In the genomic region with DNA sequence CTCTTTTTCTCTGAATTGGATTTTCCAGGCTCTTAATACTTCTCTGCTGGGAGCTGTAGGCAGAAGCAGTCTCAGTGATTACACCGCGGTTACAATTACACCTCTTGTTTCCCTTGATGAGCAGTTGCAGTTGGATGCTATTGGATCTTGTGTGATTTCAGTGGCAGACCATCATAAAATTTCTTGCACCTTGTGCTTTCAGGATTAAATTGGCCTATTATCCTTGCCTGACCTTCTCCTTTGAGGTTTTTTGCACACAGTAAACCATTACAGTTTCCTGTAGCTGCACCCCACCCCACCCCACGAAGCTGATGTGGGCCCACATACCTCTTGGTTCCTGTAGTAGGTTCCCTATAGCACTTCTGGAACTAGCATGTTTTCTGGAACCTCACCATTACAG, we compare ENCODE assay signal across 8 mouse cellular contexts. TPM values are rescaled to one million over a fixed set of nuclear protein-coding genes. Genes with fewer than 3 reads are reported as not detected.
DNase-seq lines count a peak whose midpoint lies in the region; ATAC-seq and TF ChIP-seq lines count a peak whose summit lies in the region.

No protein-coding gene starts in this region.

- WGBS in thymus, adult 2 months: 5% methylated on average over 3 of the region's 3 CpGs
- WGBS in forebrain, embryonic 13.5 days: 17% methylated on average over 3 of the region's 3 CpGs
- WGBS in intestine, embryonic 14.5 days: 11% methylated on average over 3 of the region's 3 CpGs

- H3K4me1 ChIP-seq in thymus, adult 2 months (replicated peaks; ENCODE audit: control insufficient read depth, insufficient read depth, low read length): peaks cover 5% of the 10 kb centered on the region
- H3K4me1 ChIP-seq in forebrain, embryonic 13.5 days: peaks cover 9% of the 10 kb centered on the region; the same call in 1 of the 2 replicates
- peaks cover 7% of the 10 kb centered on the region for H3K4me1 ChIP-seq in intestine, embryonic 14.5 days (replicated peaks; ENCODE audit: control insufficient read depth, insufficient read depth, low read length)

- no peak for ATAC-seq in forebrain, embryonic 13.5 days
- 0 out of 2 replicates have a peak, but pooled peaks have one; percentile 5 for ATAC-seq in intestine, embryonic 14.5 days (replicated peaks; ENCODE audit: low FRiP score, low TSS enrichment, low read depth)
- ATAC-seq in megakaryocyte progenitor cell, adult 5-6 weeks (replicated peaks; ENCODE audit: poor library complexity): peak; percentile 33

- no peak for TF ChIP-seq POLR2A in thymus, adult 2 months (IDR thresholded peaks at IDR 0.05; ENCODE audit: control insufficient read depth, extremely low read depth, insufficient read depth, low read length, poor library complexity)

- H3K27ac ChIP-seq in thymus, adult 2 months (ENCODE audit: control insufficient read depth, insufficient read depth, low read length): no peak overlapping the region
- H3K27ac ChIP-seq in forebrain, embryonic 13.5 days: no peak overlapping the region
- no peak overlapping the region for H3K27ac ChIP-seq in intestine, embryonic 14.5 days (ENCODE audit: low read depth)

- no peak for TF ChIP-seq CTCF in thymus, adult 2 months (IDR thresholded peaks at IDR 0.05; ENCODE audit: borderline replicate concordance, control insufficient read depth, extremely low read depth, insufficient read depth, low read length, poor library complexity)

- H3K4me3 ChIP-seq in thymus, adult 2 months (ENCODE audit: control insufficient read depth, insufficient read depth, low read length): peak overlapping the region; percentile 98; the same call in 1 of the 2 replicates
- H3K4me3 ChIP-seq in forebrain, embryonic 13.5 days: peak overlapping the region; percentile 48
- H3K4me3 ChIP-seq in intestine, embryonic 14.5 days (ENCODE audit: low read depth, low read length): peak overlapping the region; percentile 89

- peak overlapping the region; percentile 79 for H3K4me2 ChIP-seq in forebrain, embryonic 13.5 days
- H3K4me2 ChIP-seq in intestine, embryonic 14.5 days (ENCODE audit: low read length): peak overlapping the region; percentile 76

- peak; percentile 6 for DNase-seq in thymus, adult 2 months
- no peak for DNase-seq in thymus, adult 18-20 months
- DNase-seq in intestine, embryonic 14.5 days (ENCODE audit: low spot score): peak; percentile 55
- peak; percentile 7 to 10 for DNase-seq in thymus, postnatal 36 days
- no peak for DNase-seq in adrenal gland, postnatal 14 days
- DNase-seq in Muller cell, postnatal 12 days (ENCODE audit: inconsistent ontology term): no peak

- H3K27me3 ChIP-seq in thymus, adult 2 months (ENCODE audit: control insufficient read depth, insufficient read depth, low read length): no peaks in the 10 kb centered on the region
- H3K27me3 ChIP-seq in forebrain, embryonic 13.5 days: peaks cover 53% of the 10 kb centered on the region
- no peaks in the 10 kb centered on the region for H3K27me3 ChIP-seq in intestine, embryonic 14.5 days (replicated peaks; ENCODE audit: control insufficient read depth, insufficient read depth, low read length)

- 0 out of 2 replicates have a peak overlapping the region, but pooled peaks have one; percentile 61 for H3K9ac ChIP-seq in forebrain, embryonic 13.5 days
- H3K9ac ChIP-seq in intestine, embryonic 14.5 days (ENCODE audit: low read length): peak overlapping the region; percentile 74; the same call in 1 of the 2 replicates

- H3K36me3 ChIP-seq in thymus, adult 2 months (ENCODE audit: control insufficient read depth, insufficient read depth, low read length): no peaks in the 10 kb centered on the region
- no peaks in the 10 kb centered on the region for H3K36me3 ChIP-seq in forebrain, embryonic 13.5 days (ENCODE audit: poor library complexity, severe bottlenecking)
- H3K36me3 ChIP-seq in intestine, embryonic 14.5 days (ENCODE audit: control insufficient read depth, insufficient read depth, low read length): no peaks in the 10 kb centered on the region

- no peaks in the 10 kb centered on the region for H3K9me3 ChIP-seq in forebrain, embryonic 13.5 days (replicated peaks)
- no peaks in the 10 kb centered on the region for H3K9me3 ChIP-seq in intestine, embryonic 14.5 days (ENCODE audit: control insufficient read depth, low read length)

RNA-seq across cellular contexts. Expression of gene Wls, which starts 2.0 kb away (rescaled TPM):
- polyA plus RNA-seq in thymus, adult 2 months (2012; rRNA removed): 20.9 and 26.1 TPM in 2 replicates
- 41.1 and 51.9 TPM in 2 replicates for polyA plus RNA-seq in forebrain, embryonic 13.5 days (2015; fragmentation: Nextera tagmentation; extraction: Ambion mirVana)
- 101 and 121 TPM in 2 replicates for polyA plus RNA-seq in intestine, embryonic 14.5 days (2014; fragmentation: Nextera tagmentation; extraction: Ambion mirVana)
- 83.8 and 93.0 TPM in 2 replicates for total RNA-seq in megakaryocyte progenitor cell, adult 5-6 weeks (2015)
- total RNA-seq in megakaryocyte progenitor cell, adult 5-6 weeks (2017): 67.2 and 80.9 TPM in 2 replicates
- 43.4 and 44.8 TPM in 2 replicates for total RNA-seq in adrenal gland, postnatal 14 days (2021)

Comparison
In these comparisons a context has a peak if more than half of its experiments do, and no peak if none do; other contexts are left out.
1. DNase-seq: peak in thymus, adult 2 months (single experiment), intestine, embryonic 14.5 days (single experiment) and thymus, postnatal 36 days (2 of 2); none in thymus, adult 18-20 months (0 of 2), adrenal gland, postnatal 14 days (single experiment) and Muller cell, postnatal 12 days (single experiment).
2. H3K4me3 ChIP-seq: peak in every context shown above with its lines; median percentile 98 in thymus, adult 2 months; 89 in intestine, embryonic 14.5 days; 48 in forebrain, embryonic 13.5 days.